Mouse (Mus musculus): ENCODE results near the gene Gfod1. TPM values are rescaled to one million over a fixed set of nuclear protein-coding genes. Genes with fewer than 3 reads are reported as not detected.

Gene Gfod1
- polyA plus RNA-seq, 1 experiment from 2014 or later, result 0.51 TPM

- Histone ChIP-seq H3K9me3 (peaks cover 7% of the 10 kb centered on the region; the same call in 1 of the 2 replicates), H3K36me3 (no peaks in the 10 kb centered on the region), H3K27me3 (replicated peaks) (no peaks in the 10 kb centered on the region), H3K4me2 (no peak overlapping the region), H3K4me3 (no peak overlapping the region), H3K27ac (replicated peaks) (no peak overlapping the region), H3K9ac (no peak overlapping the region), H3K4me1 (peaks cover 8% of the 10 kb centered on the region; the same call in 1 of the 2 replicates)
- 61% methylated on average over 2 of the region's 2 CpGs for WGBS
- no peak for ATAC-seq (ENCODE audit: extremely low read depth, insufficient number of reproducible peaks, low FRiP score, low TSS enrichment)
These were observed 17.5 kb upstream of the Gfod1 start for GRCm38 (mm10) chr13:43321492-43321891.

DNA sequence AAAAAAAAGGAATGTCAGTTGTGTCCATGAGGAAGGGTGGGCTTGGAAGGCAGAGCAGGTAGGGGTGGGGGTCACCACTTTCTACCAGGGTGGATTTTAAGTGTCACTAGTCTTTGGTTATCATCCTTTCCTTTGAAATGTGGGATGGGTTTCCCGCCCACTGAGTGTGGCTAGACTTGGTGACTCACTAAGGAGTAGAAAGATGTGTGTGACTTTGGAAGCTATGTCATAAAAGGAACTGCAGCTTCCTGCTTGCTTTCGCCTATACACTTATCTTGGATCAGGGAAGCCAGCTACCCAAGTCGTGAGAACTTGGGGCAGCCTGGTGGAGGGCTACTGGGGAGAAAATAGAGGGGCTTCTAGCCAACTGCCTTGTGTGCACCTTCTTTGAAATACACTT lies 15.4 kb upstream of the Gfod1 start:
- Histone ChIP-seq H3K9ac (no peak overlapping the region), H3K4me1 (peaks cover 8% of the 10 kb centered on the region; the same call in 1 of the 2 replicates), H3K36me3 (no peaks in the 10 kb centered on the region), H3K4me3 (no peak overlapping the region), H3K27ac (replicated peaks) (no peak overlapping the region), H3K4me2 (no peak overlapping the region), H3K9me3 (peaks cover 7% of the 10 kb centered on the region; the same call in 1 of the 2 replicates), H3K27me3 (replicated peaks) (no peaks in the 10 kb centered on the region)
- WGBS, result 50% methylated on average over 3 of the region's 3 CpGs
- no peak for ATAC-seq (ENCODE audit: extremely low read depth, insufficient number of reproducible peaks, low FRiP score, low TSS enrichment)

GRCm38 (mm10) chr13:43317411-43317810 lies 13.4 kb upstream of the Gfod1 start:
- Histone ChIP-seq H3K9ac (no peak overlapping the region), H3K27ac (replicated peaks) (no peak overlapping the region), H3K4me3 (no peak overlapping the region), H3K9me3 (peaks cover 7% of the 10 kb centered on the region; the same call in 1 of the 2 replicates), H3K27me3 (replicated peaks) (no peaks in the 10 kb centered on the region), H3K36me3 (no peaks in the 10 kb centered on the region), H3K4me1 (peaks cover 8% of the 10 kb centered on the region; the same call in 1 of the 2 replicates), H3K4me2 (no peak overlapping the region)
- no peak for ATAC-seq (ENCODE audit: extremely low read depth, insufficient number of reproducible peaks, low FRiP score, low TSS enrichment)
- WGBS, result 41% methylated on average over 5 of the region's 5 CpGs

DNA sequence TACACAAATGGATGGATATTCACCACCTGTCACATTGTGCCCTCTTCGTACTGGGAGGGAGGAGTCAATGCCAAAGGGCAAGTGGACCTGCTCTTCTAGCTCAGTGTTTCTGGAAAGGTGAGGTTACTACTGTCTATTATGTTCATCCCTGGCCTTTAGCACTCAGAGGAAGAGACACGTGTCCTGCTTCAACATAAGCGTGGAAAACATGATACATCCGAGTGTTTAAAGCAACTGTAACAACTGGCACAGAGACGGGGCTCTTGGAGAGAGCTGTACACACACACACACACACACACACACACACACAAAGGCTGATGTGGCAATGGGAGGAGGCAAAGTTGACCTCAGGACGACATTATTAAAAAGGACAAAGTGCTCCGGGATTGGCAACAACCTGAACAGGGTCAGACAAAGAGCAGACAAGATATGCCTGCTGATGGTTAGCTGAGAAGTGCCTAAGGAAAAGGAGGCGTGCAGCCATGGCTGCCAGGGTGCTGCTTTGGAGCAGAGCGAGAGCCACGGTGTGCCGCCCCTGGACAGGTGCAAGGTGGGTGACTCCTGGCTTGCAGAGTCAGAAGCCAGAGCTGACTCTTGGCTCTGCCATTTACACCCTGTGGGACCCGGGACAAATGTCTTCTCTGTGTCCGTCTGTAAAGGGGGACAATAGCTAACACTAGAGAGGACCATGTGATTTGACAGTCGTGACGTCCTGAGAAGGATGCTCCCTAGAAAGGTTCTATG lies 1.4 kb upstream of the Gfod1 start:
- 71% methylated on average over 15 of the region's 15 CpGs for WGBS
- Histone ChIP-seq H3K4me1 (peaks cover 37% of the 10 kb centered on the region), H3K27me3 (replicated peaks) (peaks cover 14% of the 10 kb centered on the region), H3K4me3 (peak overlapping the region; percentile 84; the same call in 1 of the 2 replicates), H3K36me3 (no peaks in the 10 kb centered on the region), H3K9ac (peak overlapping the region; percentile 78; the same call in 1 of the 2 replicates), H3K9me3 (peaks cover 8% of the 10 kb centered on the region; the same call in 1 of the 2 replicates), H3K27ac (replicated peaks) (no peak overlapping the region), H3K4me2 (peak overlapping the region; percentile 100)
- ATAC-seq (ENCODE audit: extremely low read depth, insufficient number of reproducible peaks, low FRiP score, low TSS enrichment), result no peak

DNA sequence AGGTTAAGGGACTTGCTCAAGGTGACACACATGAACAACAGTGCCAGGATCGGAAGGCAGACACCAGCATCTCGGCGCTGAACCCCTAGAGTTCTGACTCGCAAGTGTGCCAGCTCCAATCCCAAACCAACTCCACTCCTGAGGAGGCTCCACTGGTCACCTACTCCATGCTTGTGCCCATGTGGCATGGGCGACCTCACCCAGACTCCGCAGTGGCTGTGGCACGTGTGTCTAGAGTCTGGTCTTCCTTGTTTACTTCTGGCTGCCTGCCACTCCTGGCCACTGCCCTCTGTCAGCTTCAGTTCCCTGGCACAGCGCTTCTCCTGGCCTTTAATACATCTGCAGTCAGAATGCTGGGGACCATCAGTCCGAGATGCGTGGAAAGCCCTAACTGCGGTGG lies 728 bp upstream of the Gfod1 start:
- WGBS, result 11% methylated on average over 11 of the region's 11 CpGs
- Histone ChIP-seq H3K9ac (peak overlapping the region; percentile 78), H3K4me3 (peak overlapping the region; percentile 84), H3K4me2 (peak overlapping the region; percentile 100), H3K27me3 (replicated peaks) (peaks cover 19% of the 10 kb centered on the region), H3K36me3 (no peaks in the 10 kb centered on the region), H3K4me1 (peaks cover 44% of the 10 kb centered on the region), H3K27ac (replicated peaks) (0 out of 2 replicates have a peak overlapping the region, but pooled peaks have one; percentile 43), H3K9me3 (peaks cover 7% of the 10 kb centered on the region; the same call in 1 of the 2 replicates)
- ATAC-seq (ENCODE audit: extremely low read depth, insufficient number of reproducible peaks, low FRiP score, low TSS enrichment), result no peak

- Histone ChIP-seq H3K4me3 (peak overlapping the region; percentile 84), H3K9ac (peak overlapping the region; percentile 89), H3K36me3 (no peaks in the 10 kb centered on the region), H3K4me2 (peak overlapping the region; percentile 100), H3K4me1 (peaks cover 47% of the 10 kb centered on the region), H3K9me3 (no peaks in the 10 kb centered on the region), H3K27me3 (replicated peaks) (peaks cover 19% of the 10 kb centered on the region), H3K27ac (replicated peaks) (peak overlapping the region; percentile 88)
- no peak; the same call in 1 of the 2 replicates for ATAC-seq (ENCODE audit: extremely low read depth, insufficient number of reproducible peaks, low FRiP score, low TSS enrichment)
- under 1% methylated on average over 78 of the region's 78 CpGs for WGBS
These were observed 609 bp downstream of the Gfod1 start for GRCm38 (mm10) chr13:43303161-43303965.

DNA sequence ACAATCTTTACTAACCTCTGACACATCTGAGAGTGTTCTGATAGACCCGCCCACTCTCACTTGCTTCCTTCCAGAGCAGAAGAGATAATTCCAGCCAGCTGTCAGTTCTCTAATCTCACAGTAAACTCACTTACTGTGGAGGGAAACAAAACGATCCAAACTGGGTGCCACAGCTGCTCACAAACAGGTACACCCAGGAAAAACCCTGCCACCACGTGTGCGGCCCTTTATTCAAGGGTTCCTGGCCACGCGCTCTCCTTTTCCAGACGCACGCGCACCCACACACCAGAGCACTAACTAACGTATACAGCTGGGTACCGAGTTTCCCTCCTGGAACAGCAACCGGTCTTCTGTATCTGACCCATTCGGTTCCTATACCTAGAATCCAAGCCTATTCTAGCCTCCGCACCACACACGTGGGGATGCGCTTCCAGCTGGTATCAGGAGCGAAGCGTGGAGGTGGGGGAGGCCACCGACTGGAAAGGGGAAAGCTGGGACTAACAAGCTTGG lies 1.3 kb downstream of the Gfod1 start:
- peak overlapping the region; percentile 100 for H3K4me2 ChIP-seq
- WGBS, result under 1% methylated on average over 19 of the region's 19 CpGs
- H3K4me3 ChIP-seq, result peak overlapping the region; percentile 84
- no peak overlapping the region for H3K27ac ChIP-seq (replicated peaks)
- H3K9me3 ChIP-seq, result no peaks in the 10 kb centered on the region
- no peaks in the 10 kb centered on the region for H3K36me3 ChIP-seq
- ATAC-seq (ENCODE audit: extremely low read depth, insufficient number of reproducible peaks, low FRiP score, low TSS enrichment), result no peak
- peaks cover 19% of the 10 kb centered on the region for H3K27me3 ChIP-seq (replicated peaks)
- peaks cover 49% of the 10 kb centered on the region for H3K4me1 ChIP-seq
- peak overlapping the region; percentile 89 for H3K9ac ChIP-seq

DNA sequence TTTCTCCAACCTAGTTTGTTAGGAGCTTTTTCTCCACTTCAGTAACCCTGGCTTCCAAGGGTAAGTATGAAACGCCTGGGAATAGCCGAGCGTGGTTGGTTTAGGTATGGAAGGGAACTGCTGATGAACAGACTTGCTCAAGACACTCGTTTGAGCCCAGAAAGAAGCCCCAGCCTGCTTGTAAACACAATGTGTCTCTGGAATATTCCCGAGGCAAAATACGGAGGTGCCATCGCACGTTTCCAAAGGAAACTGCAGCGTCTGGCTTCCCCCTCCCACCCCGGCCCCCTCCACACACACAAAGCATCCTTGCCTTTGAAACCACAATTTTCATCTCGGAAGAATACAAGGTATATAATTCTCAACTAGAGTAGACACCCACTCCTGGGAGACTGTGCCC lies 1.7 kb downstream of the Gfod1 start:
- H3K9ac ChIP-seq, result peak overlapping the region; percentile 89
- H3K4me3 ChIP-seq, result peak overlapping the region; percentile 84
- H3K9me3 ChIP-seq, result no peaks in the 10 kb centered on the region
- H3K27ac ChIP-seq (replicated peaks), result no peak overlapping the region
- H3K4me2 ChIP-seq, result peak overlapping the region; percentile 100
- no peak for ATAC-seq (ENCODE audit: extremely low read depth, insufficient number of reproducible peaks, low FRiP score, low TSS enrichment)
- peaks cover 19% of the 10 kb centered on the region for H3K27me3 ChIP-seq (replicated peaks)
- WGBS, result 7% methylated on average over 11 of the region's 11 CpGs
- peaks cover 54% of the 10 kb centered on the region for H3K4me1 ChIP-seq
- no peaks in the 10 kb centered on the region for H3K36me3 ChIP-seq

GRCm38 (mm10) chr13:43300906-43301305 lies 3.1 kb downstream of the Gfod1 start:
- H3K4me3 ChIP-seq, result peak overlapping the region; percentile 84
- ATAC-seq (ENCODE audit: extremely low read depth, insufficient number of reproducible peaks, low FRiP score, low TSS enrichment), result no peak
- peaks cover 19% of the 10 kb centered on the region for H3K27me3 ChIP-seq (replicated peaks)
- 29% methylated on average over 9 of the region's 9 CpGs for WGBS
- no peaks in the 10 kb centered on the region for H3K9me3 ChIP-seq
- no peaks in the 10 kb centered on the region for H3K36me3 ChIP-seq
- H3K4me2 ChIP-seq, result peak overlapping the region; percentile 100
- no peak overlapping the region for H3K27ac ChIP-seq (replicated peaks)
- H3K9ac ChIP-seq, result peak overlapping the region; percentile 89
- peaks cover 67% of the 10 kb centered on the region for H3K4me1 ChIP-seq

GRCm38 (mm10) chr13:43300366-43300765 lies 3.6 kb downstream of the Gfod1 start:
- H3K36me3 ChIP-seq, result no peaks in the 10 kb centered on the region
- H3K27me3 ChIP-seq (replicated peaks), result peaks cover 16% of the 10 kb centered on the region
- H3K9ac ChIP-seq, result peak overlapping the region; percentile 40
- no peak overlapping the region for H3K27ac ChIP-seq (replicated peaks)
- peak overlapping the region; percentile 100 for H3K4me2 ChIP-seq
- WGBS, result 51% methylated on average over 5 of the region's 5 CpGs
- H3K4me1 ChIP-seq, result peaks cover 71% of the 10 kb centered on the region
- H3K4me3 ChIP-seq, result no peak overlapping the region; the same call in 1 of the 2 replicates
- no peaks in the 10 kb centered on the region for H3K9me3 ChIP-seq
- ATAC-seq (ENCODE audit: extremely low read depth, insufficient number of reproducible peaks, low FRiP score, low TSS enrichment), result no peak

DNA sequence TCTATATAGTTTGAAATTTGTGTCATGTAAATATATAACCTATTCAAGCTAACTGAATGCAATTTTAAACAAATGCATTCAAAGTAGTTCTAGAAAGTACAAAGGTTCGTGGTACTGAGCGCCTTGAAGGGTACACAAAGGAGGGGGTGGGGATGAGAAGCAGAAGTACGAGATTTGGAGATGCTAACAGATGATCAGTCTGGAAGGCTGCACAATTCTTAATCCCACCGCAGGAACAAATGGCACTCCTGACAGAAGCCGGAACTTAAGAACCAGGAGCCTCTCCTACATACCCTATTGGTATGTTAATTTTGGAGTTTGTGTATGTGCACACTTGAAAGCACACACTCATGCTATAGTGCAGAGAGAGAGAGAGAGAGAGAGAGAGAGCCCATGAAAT lies 4.8 kb downstream of the Gfod1 start:
- peaks cover 62% of the 10 kb centered on the region for H3K4me1 ChIP-seq
- WGBS, result 75% methylated on average over 5 of the region's 5 CpGs

More for the DNA sequence above, 4.8 kb downstream of the Gfod1 start:
- no peak overlapping the region for H3K4me3 ChIP-seq
- H3K9me3 ChIP-seq, result no peaks in the 10 kb centered on the region
- no peak overlapping the region for H3K27ac ChIP-seq (replicated peaks)
- no peak overlapping the region for H3K4me2 ChIP-seq
- H3K36me3 ChIP-seq, result no peaks in the 10 kb centered on the region
- H3K9ac ChIP-seq, result no peak overlapping the region
- peaks cover 15% of the 10 kb centered on the region for H3K27me3 ChIP-seq (replicated peaks)
- ATAC-seq (ENCODE audit: extremely low read depth, insufficient number of reproducible peaks, low FRiP score, low TSS enrichment), result no peak
